Mouse (Mus musculus): Measurements from ENCODE around the gene Ccdc88a.

DNA sequence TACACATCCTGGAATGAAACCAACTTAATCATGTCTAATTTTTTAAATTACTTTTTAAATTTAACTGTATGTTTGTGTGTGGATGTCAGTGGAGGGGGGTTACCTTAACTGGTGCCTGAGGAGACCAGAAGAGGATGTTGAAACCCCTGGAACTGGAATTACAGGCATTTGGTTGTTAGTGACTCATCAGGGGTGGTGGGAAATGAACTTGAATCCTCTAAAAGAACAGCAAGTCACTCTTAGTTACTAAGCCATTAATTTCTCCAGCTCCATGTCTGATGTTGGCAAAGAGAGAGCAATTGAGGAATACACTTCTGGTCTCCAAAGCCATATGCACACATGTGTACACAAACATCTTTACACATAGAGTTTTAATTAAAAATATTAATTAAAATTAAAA lies 101.2 kb downstream of the Ccdc88a start:
- TF ChIP-seq CTCF (IDR thresholded peaks at IDR 0.05; ENCODE audit: extremely low read depth, insufficient read length, insufficient replicate concordance, low read depth, low read length) (no peak), POLR2A (IDR thresholded peaks at IDR 0.05; ENCODE audit: low read depth, low read length) (no peak)
